Mouse (Mus musculus) liver, postnatal 0 days (tissue): ENCODE measurements at regions not wholly inside any gene's neighbourhood (a gene's known extent, or its start where the extent isn't known, plus 50 kb on each side); places are given as distances from the start of the nearest gene placed in this dataset.

Experiments
- CTCF ChIP-seq: sonication (generic); IDR thresholded peaks from 2 replicates; pipeline ENCODE4 v1.5.1; 2016; ENCODE audit warnings: antibody characterized with exemption, low read depth
- EP300 ChIP-seq: IDR thresholded peaks from 2 replicates; pipeline ENCODE4 v1.6.1; 2016; ENCODE audit warnings: antibody characterized with exemption, low read depth, mild to moderate bottlenecking

DNA sequence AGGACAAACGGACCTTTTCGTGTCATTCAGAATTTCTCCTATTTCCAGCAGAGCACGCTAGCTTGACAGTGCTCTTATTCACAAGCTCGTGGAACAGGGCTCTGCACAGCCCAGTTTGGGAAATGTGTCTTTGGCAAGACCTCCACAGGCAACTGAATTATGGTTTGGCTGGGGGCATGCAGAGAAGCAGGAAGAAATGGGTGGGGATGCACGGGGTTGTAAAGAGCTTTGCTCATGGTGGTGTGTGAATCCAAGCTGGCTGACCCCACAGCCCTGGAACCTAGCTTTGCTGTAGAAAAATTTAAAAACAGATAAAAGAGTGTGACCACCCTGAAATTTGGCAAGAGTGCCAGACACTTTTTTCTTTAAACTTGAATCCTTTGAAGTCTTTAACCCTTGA, 63.6 kb upstream of the Rab3gap2 start:
- TF ChIP-seq CTCF: no peak
- TF ChIP-seq EP300: no peak
